Mouse (Mus musculus) cortical plate, adult 2 months (tissue): ENCODE results near the gene Gm14137.

Experiments
- CTCF ChIP-seq: fragments of 200-500 bp; IDR thresholded peaks from 2 replicates; pipeline ENCODE4 v1.5.1; 2011; ENCODE audit warnings: mild to moderate bottlenecking, control low read depth, low read length; ENCODE audit not compliant: insufficient read depth; ENCODE audit errors: extremely low read depth
- POLR2A ChIP-seq: fragments of 200-500 bp; IDR thresholded peaks from 2 replicates; pipeline ENCODE4 v1.6.1; 2011; ENCODE audit warnings: mild to moderate bottlenecking, low read length, control low read depth; ENCODE audit not compliant: insufficient read depth; ENCODE audit errors: extremely low read depth

- TF ChIP-seq CTCF, result no peak
- TF ChIP-seq POLR2A, result no peak
Measured at GRCm38 (mm10) chr2:119172446-119172845, 1.9 kb upstream of the Gm14137 start.
